Mouse (Mus musculus) intestine, postnatal 0 days (tissue): ENCODE results near the gene Pld6. TPM values are rescaled to one million over a fixed set of nuclear protein-coding genes. Genes with fewer than 3 reads are reported as not detected.
A peak's percentile ranks its signal among the peaks of the same experiment; 100 is the strongest.

ENCODE experiments used
- ATAC-seq: fragments of 200-750 bp; cut with Nextera tagmentation; 2 replicates; pipeline ENCODE4 v1.8.0; 2017; ENCODE audit warnings: mild to moderate bottlenecking, moderate TSS enrichment, moderate library complexity
- H3K27ac ChIP-seq: fragments of 300-500 bp; sonication (generic); 2 replicates; pipeline ENCODE4 v1.5.1; 2014; ENCODE audit warnings: mild to moderate bottlenecking, low read depth, low read length, moderate library complexity
- H3K27me3 ChIP-seq: fragments of 300-500 bp; sonication (generic); replicated peaks from 2 replicates; pipeline ENCODE4 v1.6.1; 2014; ENCODE audit warnings: low read length, mixed read lengths; ENCODE audit not compliant: control insufficient read depth, insufficient read depth
- H3K36me3 ChIP-seq: fragments of 300-500 bp; sonication (generic); 2 replicates; pipeline ENCODE4 v1.6.1; 2014; ENCODE audit warnings: mild to moderate bottlenecking, moderate library complexity; ENCODE audit not compliant: control insufficient read depth, insufficient read depth
- H3K4me1 ChIP-seq: fragments of 300-500 bp; sonication (generic); replicated peaks from 2 replicates; pipeline ENCODE4 v1.6.1; 2014; ENCODE audit warnings: antibody characterized with exemption, low read length, mixed read lengths; ENCODE audit not compliant: control insufficient read depth, insufficient read depth
- H3K4me2 ChIP-seq: fragments of 300-500 bp; sonication (generic); replicated peaks from 2 replicates; pipeline ENCODE4 v1.6.1; 2014; ENCODE audit warnings: low read depth, mild to moderate bottlenecking, moderate library complexity
- H3K4me3 ChIP-seq: fragments of 300-500 bp; sonication (generic); 2 replicates; pipeline ENCODE4 v1.5.1; 2014; ENCODE audit warnings: low read depth, low read length
- H3K9ac ChIP-seq: fragments of 300-500 bp; sonication (generic); 2 replicates; pipeline ENCODE4 v1.6.1; 2014; ENCODE audit warnings: mild to moderate bottlenecking, low read depth, low read length
- H3K9me3 ChIP-seq: fragments of 300-500 bp; sonication (generic); 2 replicates; pipeline ENCODE4 v1.6.1; 2016; ENCODE audit warnings: mixed run types; ENCODE audit not compliant: control insufficient read depth
- CTCF ChIP-seq: sonication (generic); IDR thresholded peaks from 2 replicates; pipeline ENCODE4 v1.5.1; 2016; ENCODE audit warnings: low read depth, mild to moderate bottlenecking, control low read depth, antibody characterized with exemption, moderate library complexity
- WGBS: fragments of 180-500 bp; shearing (Covaris S2); extraction: QIAGEN DNeasy Blood & Tissue Kit; methylation state at CpG from one replicate; pipeline ENCODE4 v1.1.7; 2014; 5-methylcytosine and 5-hydroxymethylcytosine counted together
- polyA plus RNA-seq: library from polyadenylated mRNA; unstranded; fragments of >200 nt; fragmentation: Nextera tagmentation; extraction: Ambion mirVana; gene quantifications from 2 replicates; pipeline ENCODE4 v1.2.1, GENCODE M21; 2015

Pld6 gene
- polyA plus RNA-seq, 1 experiment from 2014 or later = 0.89 TPM

- H3K9ac ChIP-seq = no peak overlapping the region
- H3K27ac ChIP-seq = no peak overlapping the region
- no peaks in the 10 kb centered on the region for H3K27me3 ChIP-seq
- 0 out of 2 replicates have a peak, but pooled peaks cover 6% of the 10 kb centered on the region for H3K4me1 ChIP-seq
- H3K9me3 ChIP-seq = no peaks in the 10 kb centered on the region
- no peak overlapping the region for H3K4me2 ChIP-seq
- WGBS = 58% methylated on average over 3 of the region's 3 CpGs
- TF ChIP-seq CTCF = no peak
- H3K4me3 ChIP-seq = no peak overlapping the region
- peaks cover 22% of the 10 kb centered on the region for H3K36me3 ChIP-seq
- no peak for ATAC-seq
Measured at GRCm38 (mm10) chr11:59813276-59813675, 25.8 kb upstream of the Pld6 start.

GRCm38 (mm10) chr11:59811211-59811610 lies 23.8 kb upstream of the Pld6 start:
- Histone ChIP-seq H3K27me3 (no peaks in the 10 kb centered on the region), H3K36me3 (peaks cover 18% of the 10 kb centered on the region), H3K4me2 (peak overlapping the region; percentile 80; the same call in 1 of the 2 replicates), H3K9ac (no peak overlapping the region), H3K4me3 (no peak overlapping the region), H3K9me3 (no peaks in the 10 kb centered on the region), H3K4me1 (0 out of 2 replicates have a peak, but pooled peaks cover 6% of the 10 kb centered on the region), H3K27ac (0 out of 2 replicates have a peak overlapping the region, but pooled peaks have one; percentile 1)
- no peak for ATAC-seq
- 60% methylated on average over 4 of the region's 4 CpGs for WGBS
- no peak for TF ChIP-seq CTCF

DNA sequence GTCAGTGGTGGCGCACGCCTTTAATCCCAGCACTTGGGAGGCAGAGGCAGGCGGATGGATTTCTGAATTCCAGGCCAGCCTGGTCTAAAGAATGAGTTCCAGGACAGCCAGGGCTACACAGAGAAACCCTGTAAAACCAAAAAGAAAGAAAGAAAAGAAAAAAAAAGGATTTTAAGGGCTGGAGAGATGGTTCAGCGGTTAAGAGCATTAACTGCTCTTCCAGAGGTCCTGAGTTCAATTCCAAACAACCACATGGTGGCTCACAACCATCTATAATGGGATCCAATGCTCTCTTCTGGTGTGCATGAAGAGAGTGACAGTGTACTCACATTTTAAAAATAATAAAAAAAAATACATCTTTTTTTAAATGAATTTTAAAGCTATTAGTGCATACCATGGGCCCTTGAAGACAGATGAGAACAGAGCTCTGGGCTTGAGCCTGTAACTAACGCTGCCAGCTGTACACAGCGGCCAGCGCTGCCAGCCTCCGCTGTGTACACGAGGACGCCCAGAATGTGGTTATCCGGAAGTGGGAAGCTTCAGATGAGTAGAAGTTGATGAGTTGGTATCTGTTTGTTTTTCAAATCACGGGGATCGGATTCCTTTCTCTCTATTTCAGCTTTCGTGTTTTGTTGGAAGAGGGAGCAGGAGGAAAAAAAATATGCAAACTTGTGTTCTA lies 23.2 kb upstream of the Pld6 start:
- no peak for ATAC-seq
- Histone ChIP-seq H3K36me3 (peaks cover 22% of the 10 kb centered on the region), H3K9ac (peak overlapping the region; percentile 94; the same call in 1 of the 2 replicates), H3K27me3 (no peaks in the 10 kb centered on the region), H3K4me3 (peak overlapping the region; percentile 76), H3K4me2 (peak overlapping the region; percentile 80), H3K9me3 (no peaks in the 10 kb centered on the region), H3K4me1 (0 out of 2 replicates have a peak, but pooled peaks cover 6% of the 10 kb centered on the region), H3K27ac (peak overlapping the region; percentile 93; the same call in 1 of the 2 replicates)
- 51% methylated on average over 14 of the region's 14 CpGs for WGBS
- no peak for TF ChIP-seq CTCF

DNA sequence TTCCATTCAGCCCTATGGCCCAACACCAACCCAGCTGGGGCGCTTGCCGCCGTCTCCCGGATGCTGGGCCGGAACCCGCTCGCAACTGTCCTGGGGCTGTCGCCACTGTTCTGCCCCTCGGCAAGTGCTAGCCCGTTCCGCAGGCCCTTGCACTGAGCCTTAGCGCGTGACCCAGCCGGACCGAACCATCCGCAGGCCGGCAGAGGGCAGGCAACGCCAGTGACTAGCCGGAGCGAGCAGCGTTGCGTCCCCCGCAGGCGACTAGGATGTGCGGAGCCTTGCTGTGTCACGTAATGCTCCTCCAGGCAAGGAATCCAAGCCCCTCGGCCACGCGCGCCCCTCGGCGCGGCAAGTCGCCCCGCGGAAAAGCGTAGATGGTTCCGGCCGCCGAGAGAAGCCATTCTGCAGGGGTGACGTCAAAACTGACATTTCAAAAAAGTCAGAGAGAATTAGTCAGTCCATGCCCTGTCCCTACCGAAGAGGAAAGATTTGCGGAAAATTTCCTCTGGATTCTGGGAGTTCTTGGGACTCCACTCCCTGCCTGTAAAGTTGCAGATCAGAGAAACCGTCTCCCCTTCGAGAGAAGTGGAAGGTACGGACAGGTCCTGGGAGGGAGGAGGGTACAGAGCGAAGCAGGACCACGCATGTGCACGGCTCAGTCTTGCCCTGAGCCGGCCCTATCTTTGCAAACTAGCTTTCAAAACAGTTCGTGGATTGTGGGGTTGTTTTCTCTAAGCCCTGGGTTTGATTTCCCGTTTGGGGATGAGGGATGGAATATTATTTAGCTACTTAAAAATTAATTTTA lies 22.4 kb upstream of the Pld6 start, which contains the start of gene Flcn:
Gene Flcn, minus strand, starts transcription at position 347 of the 805 bp plus-strand sequence.
- 0 out of 2 replicates have a peak, but pooled peaks cover 6% of the 10 kb centered on the region for H3K4me1 ChIP-seq
- peak within 1 kb of the TSS; percentile 80 for H3K4me2 ChIP-seq
- H3K27ac ChIP-seq = peak within 1 kb of the TSS; percentile 93
- H3K9me3 ChIP-seq = no peaks in the 10 kb centered on the region
- under 1% methylated on average over 52 of the region's 52 CpGs for WGBS
- TF ChIP-seq CTCF = peak; percentile 67
- H3K27me3 ChIP-seq = no peaks in the 10 kb centered on the region
- peaks cover 30% of the 10 kb centered on the region for H3K36me3 ChIP-seq
- H3K4me3 ChIP-seq = peak within 1 kb of the TSS; percentile 76
- peak; percentile 89 for ATAC-seq
- peak within 1 kb of the TSS; percentile 94 for H3K9ac ChIP-seq

GRCm38 (mm10) chr11:59809071-59809669 lies 21.7 kb upstream of the Pld6 start:
- H3K4me1 ChIP-seq = 0 out of 2 replicates have a peak, but pooled peaks cover 6% of the 10 kb centered on the region
- no peak for TF ChIP-seq CTCF
- WGBS = under 1% methylated on average over 15 of the region's 15 CpGs
- peak; percentile 60 for ATAC-seq
- H3K9ac ChIP-seq = peak overlapping the region; percentile 94
- H3K27ac ChIP-seq = peak overlapping the region; percentile 93
- H3K4me3 ChIP-seq = peak overlapping the region; percentile 76
- H3K36me3 ChIP-seq = peaks cover 37% of the 10 kb centered on the region
- peak overlapping the region; percentile 80 for H3K4me2 ChIP-seq
- no peaks in the 10 kb centered on the region for H3K9me3 ChIP-seq
- H3K27me3 ChIP-seq = no peaks in the 10 kb centered on the region
